Comparison of ENCODE assay signal across 22 mouse cellular contexts in the genomic region with DNA sequence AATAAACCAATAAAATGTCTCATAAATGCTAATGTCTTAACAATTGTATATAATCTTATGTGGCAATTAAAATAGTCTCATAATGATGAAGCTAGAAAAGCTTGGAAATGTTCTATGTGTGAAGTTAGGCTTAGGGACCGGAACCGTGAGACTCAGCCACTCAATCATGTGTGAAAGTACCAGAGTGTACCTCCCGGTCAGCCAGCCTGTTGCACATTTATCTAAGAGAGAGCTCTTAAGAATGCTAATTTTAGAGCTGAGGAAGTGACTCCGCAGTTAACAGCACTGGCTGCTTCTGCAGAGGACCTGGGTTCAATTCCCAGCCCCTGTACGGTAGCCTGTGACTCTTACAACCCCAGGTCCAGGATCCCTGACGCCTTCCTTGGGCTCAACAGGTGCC.
"Had no signal": no experiment of that assay in that cellular context is flagged by ENCODE, and none has a peak within 500 bp of the region (broad histone marks: within the 10 kb centered on the region; RNA-seq: fewer than 3 reads in every experiment).

No protein-coding gene starts in this region.

- DNase-seq: left cerebral cortex, postnatal 4 days; liver, postnatal 0 days; lung, embryonic 14.5 days; midbrain, embryonic 14.5 days; right cerebral cortex, adult 18-20 months; right cerebral cortex, postnatal 14 days; right cerebral cortex, postnatal 4 days; thymus, adult 2 months; thymus, postnatal 14 days; thymus, postnatal 4 days had no signal

- H3K9me3 ChIP-seq: limb, embryonic 12.5 days; limb, embryonic 15.5 days; neural tube, embryonic 12.5 days; neural tube, embryonic 15.5 days had no signal

- H3K27ac ChIP-seq: limb, embryonic 12.5 days; limb, embryonic 15.5 days; liver, embryonic 14.5 days; macrophage; neural tube, embryonic 12.5 days; neural tube, embryonic 15.5 days; stomach, postnatal 0 days had no signal

- H3K4me2 ChIP-seq: limb, embryonic 12.5 days; limb, embryonic 15.5 days; liver, embryonic 11.5 days; lung, embryonic 14.5 days; midbrain, embryonic 11.5 days; neural tube, embryonic 12.5 days; neural tube, embryonic 15.5 days had no signal

- H3K27me3 ChIP-seq: limb, embryonic 12.5 days; limb, embryonic 15.5 days; neural tube, embryonic 12.5 days; neural tube, embryonic 15.5 days had no signal

- H3K4me1 ChIP-seq: limb, embryonic 12.5 days; limb, embryonic 15.5 days; neural tube, embryonic 12.5 days; neural tube, embryonic 15.5 days had no signal

- H3K9ac ChIP-seq: limb, embryonic 12.5 days; limb, embryonic 15.5 days; liver, embryonic 14.5 days; liver, postnatal 0 days; lung, embryonic 14.5 days; neural tube, embryonic 12.5 days; neural tube, embryonic 15.5 days had no signal

- ATAC-seq: inflammation-experienced regulatory T-cells, adult 6 months; intestine, embryonic 16.5 days; liver, postnatal 0 days; lung, postnatal 0 days had no signal

- H3K4me3 ChIP-seq: limb, embryonic 12.5 days; limb, embryonic 15.5 days; neural tube, embryonic 12.5 days; neural tube, embryonic 15.5 days had no signal
